Mouse (Mus musculus) heart, embryonic 11.5 days (tissue): ENCODE data around the gene Wdr1. TPM values are rescaled to one million over a fixed set of nuclear protein-coding genes. Genes with fewer than 3 reads are reported as not detected.
"Not testable (repeated sequence)": the region's sequence is repeated elsewhere in the genome, so short reads cannot be mapped to it uniquely, and the experiment has no call there.

ENCODE experiments used
- ATAC-seq: fragments of 200-750 bp; cut with Nextera tagmentation; replicated peaks from 2 replicates; pipeline ENCODE4 v1.8.0; 2017; ENCODE audit warnings: moderate library complexity; ENCODE audit not compliant: insufficient number of reproducible peaks, low FRiP score, low TSS enrichment
- H3K27ac ChIP-seq: fragments of 300-500 bp; sonication (generic); 2 replicates; pipeline ENCODE4 v1.5.1; 2014; ENCODE audit warnings: mild to moderate bottlenecking, low read depth, low read length
- H3K27me3 ChIP-seq: fragments of 300-500 bp; sonication (generic); 2 replicates; pipeline ENCODE4 v1.6.1; 2014; ENCODE audit warnings: mild to moderate bottlenecking, low read length, mixed read lengths; ENCODE audit not compliant: control insufficient read depth, insufficient read depth
- H3K36me3 ChIP-seq: fragments of 300-500 bp; sonication (generic); 2 replicates; pipeline ENCODE4 v1.6.1; 2014; ENCODE audit warnings: mild to moderate bottlenecking, low read length, moderate library complexity, mixed read lengths; ENCODE audit not compliant: control insufficient read depth, insufficient read depth
- H3K4me1 ChIP-seq: fragments of 300-500 bp; sonication (generic); 2 replicates; pipeline ENCODE4 v1.6.1; 2014; ENCODE audit warnings: low read length; ENCODE audit not compliant: control insufficient read depth, insufficient read depth
- H3K4me2 ChIP-seq: fragments of 300-500 bp; sonication (generic); 2 replicates; pipeline ENCODE4 v1.6.1; 2014; ENCODE audit warnings: mild to moderate bottlenecking, moderate library complexity
- H3K4me3 ChIP-seq: fragments of 300-500 bp; sonication (generic); 2 replicates; pipeline ENCODE4 v1.5.1; 2014; ENCODE audit warnings: low read depth, low read length
- H3K9ac ChIP-seq: fragments of 300-500 bp; sonication (generic); 2 replicates; pipeline ENCODE4 v1.6.1; 2014; ENCODE audit warnings: mild to moderate bottlenecking, low read depth, low read length, moderate library complexity
- H3K9me3 ChIP-seq: fragments of 300-500 bp; sonication (generic); replicated peaks from 2 replicates; pipeline ENCODE4 v1.6.1; 2016; ENCODE audit warnings: low read length; ENCODE audit not compliant: control insufficient read depth
- WGBS: fragments of 180-500 bp; shearing (Covaris S2); extraction: QIAGEN DNeasy Blood & Tissue Kit; methylation state at CpG from one replicate; pipeline ENCODE4 v1.1.7; 2014; ENCODE audit not compliant: insufficient replicate concordance; 5-methylcytosine and 5-hydroxymethylcytosine counted together
- polyA plus RNA-seq: library from polyadenylated mRNA; unstranded; fragments of >200 nt; fragmentation: Nextera tagmentation; extraction: Ambion mirVana; gene quantifications from 2 replicates; pipeline ENCODE4 v1.2.1, GENCODE M21; 2014

The Wdr1 gene
- polyA plus RNA-seq: 244 and 288 TPM in 2 replicates

GRCm38 (mm10) chr5:38563121-38563520 lies at the start of gene Wdr1:
Gene Wdr1, minus strand, starts transcription at chr5:38563221.
- H3K36me3 ChIP-seq: peaks cover 2% of the 10 kb centered on the region; the same call in 1 of the 2 replicates
- peak within 1 kb of the TSS; percentile 84 for H3K4me2 ChIP-seq
- peak within 1 kb of the TSS; percentile 99 for H3K27ac ChIP-seq
- H3K4me3 ChIP-seq: peak within 1 kb of the TSS; percentile 84
- no peaks in the 10 kb centered on the region for H3K27me3 ChIP-seq
- WGBS: 74% methylated on average over 2 of the region's 2 CpGs
- no peaks in the 10 kb centered on the region for H3K9me3 ChIP-seq
- ATAC-seq: no peak
- H3K4me1 ChIP-seq: peaks cover 28% of the 10 kb centered on the region
- peak within 1 kb of the TSS; percentile 95 for H3K9ac ChIP-seq

GRCm38 (mm10) chr5:38611118-38611517 lies 48.1 kb upstream of the Wdr1 start:
- no peaks in the 10 kb centered on the region for H3K4me1 ChIP-seq
- WGBS: 89% methylated on average over 3 of the region's 3 CpGs
- no peak for ATAC-seq
- no peak overlapping the region for H3K4me3 ChIP-seq
- H3K4me2 ChIP-seq: no peak overlapping the region
- no peaks in the 10 kb centered on the region for H3K9me3 ChIP-seq
- no peak overlapping the region for H3K27ac ChIP-seq
- no peaks in the 10 kb centered on the region for H3K27me3 ChIP-seq
- H3K9ac ChIP-seq: no peak overlapping the region
- no peaks in the 10 kb centered on the region for H3K36me3 ChIP-seq

- not testable (repeated sequence) for H3K4me1 ChIP-seq, H3K9me3 ChIP-seq, H3K4me3 ChIP-seq, H3K27me3 ChIP-seq, H3K4me2 ChIP-seq, H3K27ac ChIP-seq, H3K9ac ChIP-seq, H3K36me3 ChIP-seq, ATAC-seq
- WGBS: 77% methylated on average over 4 of the region's 4 CpGs
Observed at GRCm38 (mm10) chr5:38608219-38608618, 45.2 kb upstream of the Wdr1 start.

- no peaks in the 10 kb centered on the region for H3K4me1 ChIP-seq
- H3K27me3 ChIP-seq: no peaks in the 10 kb centered on the region
- H3K4me3 ChIP-seq: no peak overlapping the region
- H3K9ac ChIP-seq: no peak overlapping the region
- no peak overlapping the region for H3K27ac ChIP-seq
- H3K36me3 ChIP-seq: no peaks in the 10 kb centered on the region
- peak overlapping the region; percentile 27; the same call in 1 of the 2 replicates for H3K4me2 ChIP-seq
- WGBS: 48% methylated on average over 11 of the region's 11 CpGs
- ATAC-seq: no peak
- H3K9me3 ChIP-seq: no peaks in the 10 kb centered on the region
Observed at GRCm38 (mm10) chr5:38598647-38599304, 35.8 kb upstream of the Wdr1 start.

GRCm38 (mm10) chr5:38588924-38589323 lies 25.9 kb upstream of the Wdr1 start:
- no peaks in the 10 kb centered on the region for H3K36me3 ChIP-seq
- no peak overlapping the region for H3K4me3 ChIP-seq
- H3K9ac ChIP-seq: no peak overlapping the region
- 39% methylated on average over 9 of the region's 9 CpGs for WGBS
- no peaks in the 10 kb centered on the region for H3K9me3 ChIP-seq
- no peaks in the 10 kb centered on the region for H3K27me3 ChIP-seq
- no peak for ATAC-seq
- no peak overlapping the region for H3K27ac ChIP-seq
- no peaks in the 10 kb centered on the region for H3K4me1 ChIP-seq
- H3K4me2 ChIP-seq: no peak overlapping the region

- H3K9me3 ChIP-seq: no peaks in the 10 kb centered on the region
- H3K27ac ChIP-seq: no peak overlapping the region
- no peaks in the 10 kb centered on the region for H3K27me3 ChIP-seq
- no peak for ATAC-seq
- WGBS: 78% methylated on average over 2 of the region's 2 CpGs
- H3K4me3 ChIP-seq: no peak overlapping the region
- no peak overlapping the region for H3K9ac ChIP-seq
- H3K4me2 ChIP-seq: no peak overlapping the region
- no peaks in the 10 kb centered on the region for H3K36me3 ChIP-seq
- H3K4me1 ChIP-seq: no peaks in the 10 kb centered on the region
Observed at GRCm38 (mm10) chr5:38585450-38585849, 22.4 kb upstream of the Wdr1 start.

GRCm38 (mm10) chr5:38583026-38583425 lies 20.0 kb upstream of the Wdr1 start:
- no peak overlapping the region for H3K9ac ChIP-seq
- H3K27me3 ChIP-seq: no peaks in the 10 kb centered on the region
- ATAC-seq: no peak
- no peaks in the 10 kb centered on the region for H3K36me3 ChIP-seq
- no peak overlapping the region for H3K4me2 ChIP-seq
- H3K4me3 ChIP-seq: no peak overlapping the region
- no peak overlapping the region for H3K27ac ChIP-seq
- 76% methylated on average over 4 of the region's 4 CpGs for WGBS
- no peaks in the 10 kb centered on the region for H3K4me1 ChIP-seq
- H3K9me3 ChIP-seq: no peaks in the 10 kb centered on the region

GRCm38 (mm10) chr5:38580703-38581102 lies 17.7 kb upstream of the Wdr1 start:
- H3K27me3 ChIP-seq: no peaks in the 10 kb centered on the region
- H3K4me2 ChIP-seq: no peak overlapping the region
- no peaks in the 10 kb centered on the region for H3K36me3 ChIP-seq
- 33% methylated on average over 6 of the region's 6 CpGs for WGBS
- H3K4me1 ChIP-seq: no peaks in the 10 kb centered on the region
- no peak overlapping the region for H3K27ac ChIP-seq
- 0 out of 2 replicates have a peak, but pooled peaks have one; percentile 35 for ATAC-seq
- H3K4me3 ChIP-seq: no peak overlapping the region
- no peak overlapping the region for H3K9ac ChIP-seq
- no peaks in the 10 kb centered on the region for H3K9me3 ChIP-seq

- H3K36me3 ChIP-seq: no peaks in the 10 kb centered on the region
- no peak overlapping the region for H3K4me3 ChIP-seq
- no peaks in the 10 kb centered on the region for H3K4me1 ChIP-seq
- H3K9me3 ChIP-seq: no peaks in the 10 kb centered on the region
- no peaks in the 10 kb centered on the region for H3K27me3 ChIP-seq
- 63% methylated on average over 2 of the region's 2 CpGs for WGBS
- H3K9ac ChIP-seq: no peak overlapping the region
- H3K27ac ChIP-seq: no peak overlapping the region
- ATAC-seq: no peak
- no peak overlapping the region for H3K4me2 ChIP-seq
Observed at GRCm38 (mm10) chr5:38570876-38571275, 7.9 kb upstream of the Wdr1 start.
